Comparison of ENCODE assay signal across 7 mouse cellular contexts in genomic region chr11:102061236-102061940, GRCm38 (mm10). TPM values are rescaled to one million over a fixed set of nuclear protein-coding genes. Genes with fewer than 3 reads are reported as not detected.
DNase-seq lines count a peak whose midpoint lies in the region; ATAC-seq and TF ChIP-seq lines count a peak whose summit lies in the region.

No protein-coding gene starts in this region.

- H3K36me3 ChIP-seq in intestine, postnatal 0 days (ENCODE audit: control insufficient read depth, insufficient read depth) = no peaks in the 10 kb centered on the region
- peaks cover 39% of the 10 kb centered on the region for H3K36me3 ChIP-seq in midbrain, embryonic 10.5 days

- H3K4me3 ChIP-seq in intestine, postnatal 0 days (ENCODE audit: low read depth, low read length) = peak overlapping the region; percentile 17; the same call in 1 of the 2 replicates
- H3K4me3 ChIP-seq in midbrain, embryonic 10.5 days = peak overlapping the region; percentile 62

- no peaks in the 10 kb centered on the region for H3K27me3 ChIP-seq in intestine, postnatal 0 days (replicated peaks; ENCODE audit: control insufficient read depth, insufficient read depth, low read length)
- H3K27me3 ChIP-seq in midbrain, embryonic 10.5 days (ENCODE audit: low read depth, poor library complexity, severe bottlenecking) = peaks cover 39% of the 10 kb centered on the region

- no peaks in the 10 kb centered on the region for H3K9me3 ChIP-seq in intestine, postnatal 0 days (ENCODE audit: control insufficient read depth)
- H3K9me3 ChIP-seq in midbrain, embryonic 10.5 days (replicated peaks) = no peaks in the 10 kb centered on the region

- 3% methylated on average over 23 of the region's 23 CpGs for WGBS in intestine, postnatal 0 days
- 4% methylated on average over 23 of the region's 23 CpGs for WGBS in midbrain, embryonic 10.5 days

- peak; percentile 96 for TF ChIP-seq CTCF in intestine, postnatal 0 days (IDR thresholded peaks at IDR 0.05; ENCODE audit: low read depth)

- intact Hi-C loops in left cerebral cortex, postnatal 36 days (cut with DNase I) = loop anchor here (1.0 kb wide), 2 partner anchors 26 to 77 kb away; no protein-coding TSS in a partner anchor

- ATAC-seq in granulocyte monocyte progenitor cell, adult 5-6 weeks (replicated peaks; ENCODE audit: poor library complexity, severe bottlenecking) = peak; percentile 76
- ATAC-seq in intestine, postnatal 0 days = 0 out of 2 replicates have a peak, but pooled peaks have one; percentile 22

- no peak overlapping the region for H3K9ac ChIP-seq in intestine, postnatal 0 days (ENCODE audit: low read depth, low read length)

- peak overlapping the region; percentile 67 for H3K4me2 ChIP-seq in intestine, postnatal 0 days (replicated peaks; ENCODE audit: low read depth)

- H3K4me1 ChIP-seq in intestine, postnatal 0 days (replicated peaks; ENCODE audit: control insufficient read depth, insufficient read depth, low read length) = 0 out of 2 replicates have a peak, but pooled peaks cover 5% of the 10 kb centered on the region
- peaks cover 11% of the 10 kb centered on the region for H3K4me1 ChIP-seq in midbrain, embryonic 10.5 days

- peak; percentile 83 for DNase-seq in adrenal gland, postnatal 10 days
- DNase-seq in embryo, embryonic 9.5 days (ENCODE audit: extremely low spot score) = peak; percentile 85
- peak; percentile 72 to 76 for DNase-seq in left cerebral cortex, postnatal 36 days (ENCODE audit: low spot score in 2 of 2)
- DNase-seq in midbrain, embryonic 10.5 days (ENCODE audit: low spot score) = peak; percentile 82
- peak; percentile 79 for DNase-seq in right cerebral cortex, postnatal 4 days

- no peak overlapping the region for H3K27ac ChIP-seq in intestine, postnatal 0 days (ENCODE audit: low read depth, low read length)
- peak overlapping the region; percentile 74 for H3K27ac ChIP-seq in midbrain, embryonic 10.5 days (replicated peaks)

RNA-seq across cellular contexts. Expression of gene Cd300lg, which starts 20.1 kb away (rescaled TPM):
- total RNA-seq in adrenal gland, postnatal 10 days (2021) = 10 to 100 TPM; 44.1 to 53.0 TPM
- 0.26 and 1.1 TPM in 2 replicates for total RNA-seq in granulocyte monocyte progenitor cell, adult 5-6 weeks (2014; fragmentation: Nextera tagmentation)
- total RNA-seq in granulocyte monocyte progenitor cell, adult 5-6 weeks (2017) = 0.36 and 2.0 TPM in 2 replicates
- 5.4 and 5.6 TPM in 2 replicates for polyA plus RNA-seq in intestine, postnatal 0 days (2015; fragmentation: Nextera tagmentation; extraction: Ambion mirVana)
- under 1 TPM in 1 of 2 experiments, not detected in 1; 0.32 TPM for total RNA-seq in left cerebral cortex, postnatal 36 days (2021)
- 0.20 and 0.25 TPM in 2 replicates for polyA plus RNA-seq in midbrain, embryonic 10.5 days (2016; fragmentation: Nextera tagmentation; extraction: Ambion mirVana)

RNA-seq across cellular contexts. Expression of gene Mpp2, which starts 26.9 kb away (rescaled TPM):
- total RNA-seq in adrenal gland, postnatal 10 days (2021) = 10 to 100 TPM in 1 of 2 experiments, 1 to 10 TPM in 1; 8.7 to 10.3 TPM
- not detected in 2 replicates for total RNA-seq in granulocyte monocyte progenitor cell, adult 5-6 weeks (2014; fragmentation: Nextera tagmentation)
- total RNA-seq in granulocyte monocyte progenitor cell, adult 5-6 weeks (2017) = 0.04 TPM in 1 of 2 replicates, not detected in the other
- polyA plus RNA-seq in intestine, postnatal 0 days (2015; fragmentation: Nextera tagmentation; extraction: Ambion mirVana) = 1.7 and 2.2 TPM in 2 replicates
- total RNA-seq in left cerebral cortex, postnatal 36 days (2021) = 100 to 1,000 TPM; 148 to 157 TPM
- polyA plus RNA-seq in midbrain, embryonic 10.5 days (2016; fragmentation: Nextera tagmentation; extraction: Ambion mirVana) = 15.5 and 18.7 TPM in 2 replicates

RNA-seq across cellular contexts. Expression of gene Mpp3, which starts 33.1 kb away (rescaled TPM):
- 10 to 100 TPM; 11.8 to 16.0 TPM for total RNA-seq in adrenal gland, postnatal 10 days (2021)
- not detected in 2 replicates for total RNA-seq in granulocyte monocyte progenitor cell, adult 5-6 weeks (2014; fragmentation: Nextera tagmentation)
- not detected in 2 replicates for total RNA-seq in granulocyte monocyte progenitor cell, adult 5-6 weeks (2017)
- polyA plus RNA-seq in intestine, postnatal 0 days (2015; fragmentation: Nextera tagmentation; extraction: Ambion mirVana) = 8.1 and 8.6 TPM in 2 replicates
- total RNA-seq in left cerebral cortex, postnatal 36 days (2021) = 10 to 100 TPM; 69.0 to 85.2 TPM
- 13.3 and 16.9 TPM in 2 replicates for polyA plus RNA-seq in midbrain, embryonic 10.5 days (2016; fragmentation: Nextera tagmentation; extraction: Ambion mirVana)

RNA-seq across cellular contexts. Expression of gene Ppy, which starts 39.7 kb away (rescaled TPM):
- total RNA-seq in adrenal gland, postnatal 10 days (2021) = not detected
- total RNA-seq in granulocyte monocyte progenitor cell, adult 5-6 weeks (2014; fragmentation: Nextera tagmentation) = not detected in 2 replicates
- total RNA-seq in granulocyte monocyte progenitor cell, adult 5-6 weeks (2017) = not detected in 2 replicates
- polyA plus RNA-seq in intestine, postnatal 0 days (2015; fragmentation: Nextera tagmentation; extraction: Ambion mirVana) = 1.2 and 3.4 TPM in 2 replicates
- total RNA-seq in left cerebral cortex, postnatal 36 days (2021) = not detected
- polyA plus RNA-seq in midbrain, embryonic 10.5 days (2016; fragmentation: Nextera tagmentation; extraction: Ambion mirVana) = not detected in 2 replicates

RNA-seq across cellular contexts. Expression of gene Pyy, which starts 46.2 kb away (rescaled TPM):
- total RNA-seq in adrenal gland, postnatal 10 days (2021) = not detected
- not detected in 2 replicates for total RNA-seq in granulocyte monocyte progenitor cell, adult 5-6 weeks (2014; fragmentation: Nextera tagmentation)
- not detected in 2 replicates for total RNA-seq in granulocyte monocyte progenitor cell, adult 5-6 weeks (2017)
- polyA plus RNA-seq in intestine, postnatal 0 days (2015; fragmentation: Nextera tagmentation; extraction: Ambion mirVana) = 181 and 192 TPM in 2 replicates
- not detected for total RNA-seq in left cerebral cortex, postnatal 36 days (2021)
- polyA plus RNA-seq in midbrain, embryonic 10.5 days (2016; fragmentation: Nextera tagmentation; extraction: Ambion mirVana) = not detected in 2 replicates

Comparison
In these comparisons a context has a peak if more than half of its experiments do, and no peak if none do; other contexts are left out.
1. RNA of gene Cd300lg, which starts 20.1 kb away (total RNA-seq): 44.1 to 53.0 TPM in adrenal gland, postnatal 10 days; 0.26 to 2.0 TPM in granulocyte monocyte progenitor cell, adult 5-6 weeks and 0.32 TPM in left cerebral cortex, postnatal 36 days; every median in the first group is over 10 times any median in the second.
2. RNA of gene Mpp2, which starts 26.9 kb away (total RNA-seq): 148 to 157 TPM in left cerebral cortex, postnatal 36 days; 8.7 to 10.3 TPM in adrenal gland, postnatal 10 days and 0.04 TPM in granulocyte monocyte progenitor cell, adult 5-6 weeks; every median in the first group is over 10 times any median in the second.
3. RNA of gene Mpp3, which starts 33.1 kb away (total RNA-seq): 69.0 to 85.2 TPM in left cerebral cortex, postnatal 36 days and 11.8 to 16.0 TPM in adrenal gland, postnatal 10 days; not detected in granulocyte monocyte progenitor cell, adult 5-6 weeks; every median in the first group is over 10 times any median in the second.
4. Peak in every context shown above with its lines, with median percentiles within 50 percentile points of each other: DNase-seq.